Mouse (Mus musculus) lung, adult 18-20 months (tissue): Measurements from ENCODE around the gene Dvl3.

Experiments
- DNase-seq, 2 experiments: peaks; one replicate each; pipeline ENCODE4 v3.0.0; 2022; ENCODE audit warnings: mixed read lengths in 2 of 2

The Dvl3 gene

DNA sequence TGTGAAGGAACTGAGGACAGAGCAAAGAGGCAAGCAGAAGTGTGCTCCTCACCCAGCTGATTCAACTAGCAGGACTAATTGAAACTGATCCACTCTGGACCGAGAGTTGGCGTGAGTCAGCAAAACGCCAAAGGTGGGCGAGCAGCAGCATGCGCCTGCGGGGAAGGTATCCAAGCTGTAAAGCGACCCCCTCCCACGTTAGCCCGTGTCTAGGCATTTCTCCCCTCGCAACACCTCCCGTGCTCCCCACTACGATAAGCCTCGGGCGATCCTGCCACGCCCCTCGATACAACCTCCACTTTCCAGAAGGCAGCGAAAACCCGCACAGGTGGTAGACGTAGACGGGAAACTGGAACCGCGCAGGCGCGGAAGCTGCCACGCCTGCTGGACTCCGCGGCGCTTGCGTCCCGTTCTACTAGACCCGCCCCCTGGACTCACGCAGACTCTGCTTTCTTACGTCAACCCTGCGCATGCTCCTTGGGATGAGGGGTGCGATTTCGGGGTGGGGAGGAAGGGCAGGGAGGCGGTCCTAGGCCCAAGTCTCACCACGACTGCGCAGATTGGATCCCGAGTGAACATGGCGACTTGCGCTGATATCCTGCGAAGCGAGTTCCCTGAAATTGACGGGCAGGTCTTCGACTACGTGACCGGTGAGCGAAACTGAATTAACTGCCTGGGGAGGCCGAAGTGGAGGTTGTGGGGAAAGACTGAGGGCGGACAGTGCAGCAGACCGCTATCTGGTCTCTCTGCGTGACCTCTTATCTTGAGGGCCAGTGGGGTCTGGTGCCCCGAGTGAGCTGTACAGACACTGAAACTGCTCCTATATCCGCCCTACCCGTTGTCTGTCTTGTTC, 31.5 kb downstream of the Dvl3 start, which contains the start of gene Abcf3:
Abcf3 (plus strand) TSS at position 482 of the 853 bp plus-strand sequence.
- peak; percentile 99 for DNase-seq

DNA sequence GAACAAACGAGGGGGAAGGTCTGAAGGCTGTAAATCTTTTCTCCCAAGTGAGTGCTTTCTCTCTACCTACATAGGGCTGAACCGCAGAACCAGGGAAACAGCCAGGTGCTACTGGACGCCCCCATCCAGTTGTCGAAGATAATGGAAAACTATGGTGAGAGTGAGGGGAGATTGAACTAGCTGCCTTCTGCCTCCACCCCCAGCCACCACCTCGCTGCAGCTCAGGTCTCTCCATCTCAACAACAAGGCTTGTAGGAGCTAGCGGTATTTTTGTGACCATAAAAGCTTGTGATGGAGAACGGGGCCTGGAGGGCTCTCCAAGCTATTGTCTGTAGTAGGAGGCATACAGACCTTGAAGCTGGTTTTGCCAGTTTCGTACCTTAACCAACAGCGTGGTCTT, 32.4 kb downstream of the Dvl3 start:
- no peak for DNase-seq

GRCm38 (mm10) chr16:20551691-20552090, 34.9 kb downstream of the Dvl3 start:
- DNase-seq: no peak

DNA sequence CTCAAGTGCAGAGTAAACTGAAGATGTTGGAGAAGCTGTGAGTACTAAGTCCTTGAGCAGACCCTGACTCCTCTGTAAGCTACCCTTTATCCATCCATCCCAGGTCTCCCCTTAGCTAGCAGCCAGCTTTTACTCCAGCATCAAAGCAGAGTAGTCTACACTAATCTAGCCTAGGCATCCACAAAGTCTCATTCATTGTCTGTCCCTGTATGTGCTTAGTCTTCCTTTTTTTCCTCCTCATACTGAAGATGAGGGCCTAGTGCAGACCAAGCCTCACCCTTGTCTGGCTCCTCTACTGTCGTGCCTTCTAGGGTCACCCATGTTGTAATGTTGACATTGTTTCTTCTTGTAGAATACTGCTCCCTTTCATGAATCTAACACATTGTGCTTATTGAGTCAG, 35.8 kb downstream of the Dvl3 start:
- DNase-seq: no peak

DNA sequence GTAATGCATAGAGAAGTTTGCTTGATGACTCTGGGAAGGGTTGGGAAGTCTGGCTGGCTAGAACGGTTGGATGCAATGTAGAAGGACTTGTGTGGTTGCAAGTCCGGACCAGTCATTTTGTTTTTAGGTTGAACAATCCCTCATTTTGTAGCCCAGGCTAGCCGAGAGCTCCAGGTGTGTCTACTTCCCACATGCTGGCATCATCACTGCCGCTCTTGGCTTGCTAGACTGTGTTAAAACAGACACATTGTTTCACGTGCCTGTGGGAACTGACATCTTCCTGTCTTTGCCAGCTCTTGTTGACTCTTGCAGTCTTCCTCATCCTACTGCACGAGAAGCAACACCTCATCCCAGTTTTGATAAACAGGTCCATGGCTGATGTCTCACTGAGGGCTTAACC, 38.2 kb downstream of the Dvl3 start:
- no peak for DNase-seq

DNA sequence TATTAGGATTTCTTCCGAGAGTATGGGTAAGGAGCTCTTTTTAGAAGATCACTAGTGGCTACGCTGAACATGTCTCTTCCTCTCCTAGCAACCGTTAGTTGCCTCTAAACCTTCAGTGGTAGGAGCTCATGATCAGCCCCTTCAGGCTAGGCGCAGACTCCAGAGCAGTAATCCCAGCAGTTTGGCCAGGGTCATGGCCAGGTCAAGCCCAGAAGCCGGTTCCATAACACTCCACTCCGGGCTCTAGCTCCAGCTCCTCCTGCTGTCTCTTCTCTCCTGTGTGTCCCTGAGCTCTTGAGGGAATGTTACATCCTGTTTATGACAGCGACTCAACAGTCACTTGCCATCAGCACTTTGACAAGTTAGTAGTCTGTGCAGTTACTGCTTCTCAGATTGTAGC, 40.6 kb downstream of the Dvl3 start:
- no peak for DNase-seq

DNA sequence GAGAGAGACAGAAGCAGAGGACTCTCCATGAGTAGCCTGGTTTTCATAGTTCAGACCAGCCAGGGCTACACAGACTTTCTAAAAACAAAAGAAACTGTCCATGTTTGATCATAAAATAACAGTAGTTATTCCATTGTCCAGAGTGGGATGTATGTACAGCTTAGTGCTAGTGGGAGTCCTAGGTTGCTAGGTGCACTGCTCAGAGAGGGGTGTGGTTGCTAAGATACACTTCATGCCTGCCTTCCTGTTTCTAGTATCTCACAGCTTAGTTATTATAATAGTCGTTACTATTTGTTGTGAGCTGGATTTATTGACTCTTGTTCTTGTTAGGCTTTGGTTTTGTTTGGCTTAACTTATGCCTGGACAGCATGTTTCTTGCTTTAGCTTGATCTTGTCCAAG, 48.3 kb downstream of the Dvl3 start:
- no peak for DNase-seq
